Mouse (Mus musculus) gastrocnemius, postnatal 4 days (tissue): ENCODE results near the gene Gm8024. TPM values are rescaled to one million over a fixed set of nuclear protein-coding genes. Genes with fewer than 3 reads are reported as not detected.
"Not testable (repeated sequence)": the region's sequence is repeated elsewhere in the genome, so short reads cannot be mapped to it uniquely, and the experiment has no call there.

Experiments used
- DNase-seq, 2 experiments: peaks; one replicate each; pipeline ENCODE4 v3.0.0; 2021 to 2022; ENCODE audit warnings: low spot score in 2 of 2, mixed read lengths in 2 of 2
- long read RNA-seq, 2 experiments: library from polyadenylated mRNA; stranded (forward); transcript quantifications; one replicate each; pipeline ENCODE4 v2.0.0; 2021
- total RNA-seq, 2 experiments: library from RNA; stranded (reverse); gene quantifications; 2 replicates each; pipeline ENCODE4 v1.2.3; 2021

Gm8024 gene
- total RNA-seq = not detected
- long read RNA-seq, experiment 1 = 0 reads
- long read RNA-seq, experiment 2 = 0 reads

- DNase-seq = not testable (repeated sequence)
Measured at GRCm38 (mm10) chr14:42524182-42524581, at the start of gene Gm8024. Gene Gm8024 (minus strand): TSS chr14:42524282.

DNA sequence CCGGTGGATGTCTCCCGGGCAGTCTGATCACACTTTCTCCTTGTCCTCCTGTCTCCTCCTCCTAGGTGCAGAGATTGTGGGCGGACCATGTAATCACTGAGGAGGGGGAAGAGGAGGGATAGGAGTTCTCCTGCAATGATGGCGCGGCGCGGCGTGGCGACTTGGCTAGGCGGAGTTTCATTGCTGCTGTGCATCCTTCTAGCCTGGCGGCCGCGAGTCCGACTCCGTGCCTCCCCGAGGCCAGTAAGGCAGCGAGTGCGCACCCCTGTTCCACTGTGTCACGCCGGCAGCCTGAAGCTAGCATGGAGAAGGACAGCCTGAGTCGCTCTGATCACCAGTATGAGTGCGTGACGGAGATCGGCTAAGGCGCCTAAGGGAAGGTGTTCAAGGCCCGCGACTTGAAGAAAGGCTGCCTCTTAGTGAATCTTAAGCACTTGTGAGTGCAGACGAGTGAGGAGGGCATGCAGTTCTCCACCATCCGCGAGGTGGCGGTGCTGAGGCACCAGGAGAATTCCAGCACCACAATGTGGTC, 19.2 kb upstream of the Gm8024 start:
- peak in 1 of 2 experiments; percentile 25 for DNase-seq

DNA sequence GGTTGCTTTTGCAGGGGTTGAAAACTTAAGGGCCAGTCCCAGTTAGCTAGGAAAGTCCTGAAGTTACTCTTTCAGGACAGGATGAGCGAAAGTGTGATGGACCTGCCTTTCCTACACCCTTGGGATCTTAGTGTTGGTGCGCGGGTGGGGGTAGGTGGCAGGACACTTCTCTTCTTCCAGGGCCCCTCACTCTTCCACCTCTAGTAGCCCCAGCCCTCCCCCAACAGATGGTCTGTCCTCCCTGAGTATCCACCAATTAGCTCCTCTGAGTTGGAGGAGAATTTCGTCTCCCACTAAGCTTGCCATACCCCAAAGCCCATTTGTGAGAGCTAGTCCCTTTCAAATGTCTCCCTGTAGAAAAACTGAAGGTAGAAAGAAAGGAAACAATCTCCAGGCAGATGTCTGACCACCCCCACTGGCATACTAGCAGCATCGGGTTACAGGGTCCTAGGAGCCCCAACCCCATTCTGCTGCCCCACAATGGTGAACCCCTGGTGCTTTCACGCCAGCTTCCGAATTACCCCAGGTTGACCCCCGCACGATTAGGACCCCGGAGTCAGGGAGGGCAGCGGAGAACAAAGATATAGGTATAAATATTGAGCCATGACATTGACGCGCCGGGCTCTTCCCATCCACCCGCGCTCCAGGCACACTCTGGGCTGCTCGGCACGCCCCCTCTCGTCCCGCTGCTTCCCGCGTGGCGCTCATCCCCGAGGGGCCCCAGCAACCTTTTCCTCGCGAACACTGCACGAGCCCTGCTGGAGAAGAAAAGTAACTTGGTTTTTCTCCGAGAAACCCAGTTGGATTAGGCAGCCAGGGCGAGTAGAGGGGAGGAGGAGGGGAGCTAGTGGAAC, 18.5 kb upstream of the Gm8024 start:
- DNase-seq = not testable (repeated sequence)

DNA sequence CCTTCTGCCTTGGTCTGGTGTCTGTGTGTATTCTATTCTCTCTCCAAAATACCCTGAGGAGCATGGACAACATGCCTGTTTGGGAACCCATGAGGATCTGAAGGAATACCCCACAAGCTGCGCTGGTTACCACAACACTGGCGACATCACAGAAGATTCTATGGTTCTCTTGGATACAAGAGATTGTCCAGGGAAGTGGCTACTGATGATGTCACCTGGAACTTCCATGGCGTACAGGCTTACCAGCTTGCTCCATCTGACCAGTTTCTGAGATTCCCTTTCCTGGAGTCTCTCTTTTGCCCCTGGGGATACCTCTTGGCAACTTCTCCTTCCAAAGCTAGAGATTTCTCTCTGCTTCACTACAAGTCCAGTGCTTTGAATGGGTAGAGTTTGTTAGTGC, 21.8 kb downstream of the Gm8024 start, which contains the start of gene Gm8020:
Gm8020 (minus strand) TSS at position 101 of the 400 bp plus-strand sequence.
- DNase-seq = not testable (repeated sequence)

Other genes with a start within 250 kb of the Gm8024 start
- not detected for gene Gm9611, start 226.9 kb downstream of the Gm8024 start, total RNA-seq
- not detected for gene Gm7995, start 214.1 kb downstream of the Gm8024 start, total RNA-seq
- gene Gm8005, start 84.6 kb downstream of the Gm8024 start, total RNA-seq = not detected
- not detected for gene Gm8011, start 60.4 kb downstream of the Gm8024 start, total RNA-seq
- gene Gm8020, start 21.9 kb downstream of the Gm8024 start, total RNA-seq = not detected
- gene Gm17124, start 75.6 kb upstream of the Gm8024 start, total RNA-seq = not detected
- gene Gm3633, start 117.6 kb upstream of the Gm8024 start, total RNA-seq = not detected
- not detected for gene Gm10378, start 131.7 kb upstream of the Gm8024 start, total RNA-seq
- gene Gm3015, start 244.5 kb upstream of the Gm8024 start, total RNA-seq = not detected